Mouse (Mus musculus): ENCODE measurements around the gene Mfrp. TPM values are rescaled to one million over a fixed set of nuclear protein-coding genes. Genes with fewer than 3 reads are reported as not detected.
A peak's percentile ranks its signal among the peaks of the same experiment; 100 is the strongest.

Gene Mfrp
- polyA plus RNA-seq, 1 experiment from 2014 or later, result 0.08 TPM

- no peaks in the 10 kb centered on the region for H3K27me3 ChIP-seq (ENCODE audit: control insufficient read depth, insufficient read depth, low read length)
- H3K4me2 ChIP-seq (ENCODE audit: low read depth, low read length), result no peak overlapping the region
- H3K9me3 ChIP-seq (replicated peaks; ENCODE audit: control insufficient read depth, low read length), result no peaks in the 10 kb centered on the region
- ATAC-seq (ENCODE audit: insufficient read depth, low FRiP score), result no peak
- 0 out of 2 replicates have a peak, but pooled peaks cover 2% of the 10 kb centered on the region for H3K4me1 ChIP-seq (ENCODE audit: control insufficient read depth, insufficient read depth, low read length)
- H3K4me3 ChIP-seq (replicated peaks; ENCODE audit: low read length), result no peak overlapping the region
- 0 out of 2 replicates have a peak, but pooled peaks cover 4% of the 10 kb centered on the region for H3K36me3 ChIP-seq (ENCODE audit: control insufficient read depth, insufficient read depth, low read length)
- H3K9ac ChIP-seq (ENCODE audit: low read length), result no peak overlapping the region
- WGBS, result 71% methylated on average over 5 of the region's 5 CpGs
- no peak overlapping the region for H3K27ac ChIP-seq (ENCODE audit: low read length)
These were observed 40.4 kb downstream of the Mfrp start for GRCm38 (mm10) chr9:44141951-44142350.

GRCm38 (mm10) chr9:44143421-44143820, 41.9 kb downstream of the Mfrp start:
- H3K9me3 ChIP-seq (replicated peaks; ENCODE audit: control insufficient read depth, low read length), result no peaks in the 10 kb centered on the region
- 77% methylated on average over 5 of the region's 5 CpGs for WGBS
- no peaks in the 10 kb centered on the region for H3K27me3 ChIP-seq (ENCODE audit: control insufficient read depth, insufficient read depth, low read length)
- no peak for ATAC-seq (ENCODE audit: insufficient read depth, low FRiP score)
- H3K9ac ChIP-seq (ENCODE audit: low read length), result no peak overlapping the region
- 0 out of 2 replicates have a peak, but pooled peaks cover 2% of the 10 kb centered on the region for H3K4me1 ChIP-seq (ENCODE audit: control insufficient read depth, insufficient read depth, low read length)
- H3K4me3 ChIP-seq (replicated peaks; ENCODE audit: low read length), result no peak overlapping the region
- 0 out of 2 replicates have a peak, but pooled peaks cover 4% of the 10 kb centered on the region for H3K36me3 ChIP-seq (ENCODE audit: control insufficient read depth, insufficient read depth, low read length)
- H3K27ac ChIP-seq (ENCODE audit: low read length), result peak overlapping the region; percentile 42; the same call in 1 of the 2 replicates
- H3K4me2 ChIP-seq (ENCODE audit: low read depth, low read length), result no peak overlapping the region

DNA sequence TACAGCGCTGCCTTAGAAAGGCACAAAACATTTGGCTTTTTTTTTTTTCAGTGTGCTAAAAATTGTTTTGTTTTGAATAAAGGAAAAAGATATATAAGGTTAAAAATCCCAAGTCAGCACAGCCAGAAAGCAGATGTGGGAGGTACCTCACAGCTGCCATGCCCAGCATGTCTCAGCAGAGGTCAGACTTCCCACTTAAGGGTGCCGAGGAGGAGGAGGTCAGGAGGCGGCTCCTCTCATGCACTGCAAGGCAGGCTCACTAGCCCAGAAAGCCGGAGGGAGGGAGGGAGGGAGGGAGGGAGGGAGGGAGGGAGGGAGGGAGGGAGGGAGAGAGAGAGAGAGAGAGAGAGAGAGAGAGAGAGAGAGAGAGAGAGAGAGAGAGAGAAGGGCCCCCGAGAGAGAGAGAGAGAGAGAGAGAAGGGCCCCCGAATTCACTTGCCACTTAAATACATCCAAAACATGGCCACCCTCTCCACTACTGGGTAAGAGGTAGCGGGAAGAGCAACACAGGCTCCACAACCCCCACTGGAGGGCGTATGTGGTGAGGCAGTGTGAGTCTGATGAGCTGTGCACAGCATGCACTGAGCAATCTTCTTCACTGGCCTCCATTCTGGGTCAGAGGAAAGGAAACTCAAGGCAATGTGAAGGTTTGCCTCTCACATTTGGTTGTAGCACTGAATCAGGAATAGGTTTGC, 42.6 kb downstream of the Mfrp start:
- H3K4me3 ChIP-seq (replicated peaks; ENCODE audit: low read length), result no peak overlapping the region
- H3K4me2 ChIP-seq (ENCODE audit: low read depth, low read length), result no peak overlapping the region
- peaks cover 4% of the 10 kb centered on the region; the same call in 1 of the 2 replicates for H3K36me3 ChIP-seq (ENCODE audit: control insufficient read depth, insufficient read depth, low read length)
- no peak overlapping the region for H3K9ac ChIP-seq (ENCODE audit: low read length)
- H3K27ac ChIP-seq (ENCODE audit: low read length), result peak overlapping the region; percentile 34; the same call in 1 of the 2 replicates
- ATAC-seq (ENCODE audit: insufficient read depth, low FRiP score), result peak; percentile 63; the same call in 1 of the 2 replicates
- H3K27me3 ChIP-seq (ENCODE audit: control insufficient read depth, insufficient read depth, low read length), result no peaks in the 10 kb centered on the region
- 32% methylated on average over 7 of the region's 8 CpGs for WGBS
- 0 out of 2 replicates have a peak, but pooled peaks cover 2% of the 10 kb centered on the region for H3K4me1 ChIP-seq (ENCODE audit: control insufficient read depth, insufficient read depth, low read length)
- H3K9me3 ChIP-seq (replicated peaks; ENCODE audit: control insufficient read depth, low read length), result no peaks in the 10 kb centered on the region

GRCm38 (mm10) chr9:44144718-44145060, 43.2 kb downstream of the Mfrp start:
- H3K9me3 ChIP-seq (replicated peaks; ENCODE audit: control insufficient read depth, low read length), result no peaks in the 10 kb centered on the region
- no peak overlapping the region for H3K4me3 ChIP-seq (replicated peaks; ENCODE audit: low read length)
- H3K9ac ChIP-seq (ENCODE audit: low read length), result no peak overlapping the region
- 0 out of 2 replicates have a peak, but pooled peaks cover 2% of the 10 kb centered on the region for H3K4me1 ChIP-seq (ENCODE audit: control insufficient read depth, insufficient read depth, low read length)
- peaks cover 4% of the 10 kb centered on the region; the same call in 1 of the 2 replicates for H3K36me3 ChIP-seq (ENCODE audit: control insufficient read depth, insufficient read depth, low read length)
- no peak overlapping the region for H3K4me2 ChIP-seq (ENCODE audit: low read depth, low read length)
- H3K27me3 ChIP-seq (ENCODE audit: control insufficient read depth, insufficient read depth, low read length), result no peaks in the 10 kb centered on the region
- no peak for ATAC-seq (ENCODE audit: insufficient read depth, low FRiP score)
- no peak overlapping the region; the same call in 1 of the 2 replicates for H3K27ac ChIP-seq (ENCODE audit: low read length)

GRCm38 (mm10) chr9:44147290-44147689, 45.8 kb downstream of the Mfrp start:
- no peak overlapping the region for H3K4me2 ChIP-seq (ENCODE audit: low read depth, low read length)
- H3K27me3 ChIP-seq (ENCODE audit: control insufficient read depth, insufficient read depth, low read length), result no peaks in the 10 kb centered on the region
- H3K36me3 ChIP-seq (ENCODE audit: control insufficient read depth, insufficient read depth, low read length), result peaks cover 4% of the 10 kb centered on the region; the same call in 1 of the 2 replicates
- ATAC-seq (ENCODE audit: insufficient read depth, low FRiP score), result no peak
- no peaks in the 10 kb centered on the region for H3K9me3 ChIP-seq (replicated peaks; ENCODE audit: control insufficient read depth, low read length)
- no peak overlapping the region for H3K4me3 ChIP-seq (replicated peaks; ENCODE audit: low read length)
- no peaks in the 10 kb centered on the region for H3K4me1 ChIP-seq (ENCODE audit: control insufficient read depth, insufficient read depth, low read length)
- 57% methylated on average over 3 of the region's 3 CpGs for WGBS
- no peak overlapping the region for H3K9ac ChIP-seq (ENCODE audit: low read length)
- H3K27ac ChIP-seq (ENCODE audit: low read length), result no peak overlapping the region

Other genes with a start within 250 kb of the Mfrp start
- 1.7 and 2.0 TPM in 2 replicates for gene Thy1, start 58.3 kb upstream of the Mfrp start, polyA plus RNA-seq (2015; fragmentation: Nextera tagmentation; extraction: Ambion mirVana)
- gene Usp2, start 34.7 kb upstream of the Mfrp start, polyA plus RNA-seq (2015; fragmentation: Nextera tagmentation; extraction: Ambion mirVana), result 16.1 and 21.5 TPM in 2 replicates
- gene C1qtnf5, start 5.5 kb downstream of the Mfrp start, polyA plus RNA-seq (2015; fragmentation: Nextera tagmentation; extraction: Ambion mirVana), result 2.4 and 2.5 TPM in 2 replicates
- gene Gm49380, start 11.8 kb downstream of the Mfrp start, polyA plus RNA-seq (2015; fragmentation: Nextera tagmentation; extraction: Ambion mirVana), result 0.19 and 0.21 TPM in 2 replicates
- gene Rnf26, start 11.8 kb downstream of the Mfrp start, polyA plus RNA-seq (2015; fragmentation: Nextera tagmentation; extraction: Ambion mirVana), result 42.3 and 50.6 TPM in 2 replicates
- 53.6 and 56.9 TPM in 2 replicates for gene Mcam, start 32.7 kb downstream of the Mfrp start, polyA plus RNA-seq (2015; fragmentation: Nextera tagmentation; extraction: Ambion mirVana)
- gene Cbl, start 132.3 kb downstream of the Mfrp start, polyA plus RNA-seq (2015; fragmentation: Nextera tagmentation; extraction: Ambion mirVana), result 12.5 and 14.0 TPM in 2 replicates
- 0.19 and 0.55 TPM in 2 replicates for gene Ccdc153, start 138.9 kb downstream of the Mfrp start, polyA plus RNA-seq (2015; fragmentation: Nextera tagmentation; extraction: Ambion mirVana)
- gene Pdzd3, start 149.7 kb downstream of the Mfrp start, polyA plus RNA-seq (2015; fragmentation: Nextera tagmentation; extraction: Ambion mirVana), result 1.3 and 2.4 TPM in 2 replicates
- gene Nlrx1, start 166.9 kb downstream of the Mfrp start, polyA plus RNA-seq (2015; fragmentation: Nextera tagmentation; extraction: Ambion mirVana), result 11.4 and 13.7 TPM in 2 replicates
- gene Abcg4, start 186.9 kb downstream of the Mfrp start, polyA plus RNA-seq (2015; fragmentation: Nextera tagmentation; extraction: Ambion mirVana), result 5.2 and 5.3 TPM in 2 replicates
- gene Hinfp, start 203.9 kb downstream of the Mfrp start, polyA plus RNA-seq (2015; fragmentation: Nextera tagmentation; extraction: Ambion mirVana), result 21.2 and 23.6 TPM in 2 replicates
- 6.7 and 8.0 TPM in 2 replicates for gene C2cd2l, start 218.6 kb downstream of the Mfrp start, polyA plus RNA-seq (2015; fragmentation: Nextera tagmentation; extraction: Ambion mirVana)
- 32.0 and 40.6 TPM in 2 replicates for gene Dpagt1, start 224.3 kb downstream of the Mfrp start, polyA plus RNA-seq (2015; fragmentation: Nextera tagmentation; extraction: Ambion mirVana)
- gene H2afx, start 233.0 kb downstream of the Mfrp start, polyA plus RNA-seq (2015; fragmentation: Nextera tagmentation; extraction: Ambion mirVana), result 203 and 218 TPM in 2 replicates
- 162 and 170 TPM in 2 replicates for gene Hmbs, start 242.5 kb downstream of the Mfrp start, polyA plus RNA-seq (2015; fragmentation: Nextera tagmentation; extraction: Ambion mirVana)